Mouse (Mus musculus): ENCODE measurements at regions not wholly inside any gene's neighbourhood (a gene's known extent, or its start where the extent isn't known, plus 50 kb on each side); places are given as distances from the start of the nearest gene placed in this dataset.

DNA sequence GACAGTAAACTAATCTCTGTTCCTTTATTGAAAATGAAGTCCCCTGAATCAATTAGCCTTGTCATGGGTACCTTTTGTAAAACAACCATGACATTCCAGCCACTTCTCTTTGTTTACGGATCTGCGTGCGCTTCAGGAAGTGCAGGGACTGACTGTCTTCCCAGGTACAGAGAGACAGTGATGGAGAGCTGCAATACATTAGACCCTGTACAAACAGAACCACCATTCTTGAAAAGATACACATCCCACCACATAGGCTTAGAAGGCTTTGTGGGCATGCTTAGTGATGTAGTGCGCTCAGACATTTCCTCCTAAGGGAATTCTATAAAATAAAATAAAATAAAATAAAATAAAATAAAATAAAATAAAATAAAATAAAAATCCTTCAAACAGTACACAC is 148.8 kb upstream of the Hnrnpa3 start:
- DNase-seq: no peak

DNA sequence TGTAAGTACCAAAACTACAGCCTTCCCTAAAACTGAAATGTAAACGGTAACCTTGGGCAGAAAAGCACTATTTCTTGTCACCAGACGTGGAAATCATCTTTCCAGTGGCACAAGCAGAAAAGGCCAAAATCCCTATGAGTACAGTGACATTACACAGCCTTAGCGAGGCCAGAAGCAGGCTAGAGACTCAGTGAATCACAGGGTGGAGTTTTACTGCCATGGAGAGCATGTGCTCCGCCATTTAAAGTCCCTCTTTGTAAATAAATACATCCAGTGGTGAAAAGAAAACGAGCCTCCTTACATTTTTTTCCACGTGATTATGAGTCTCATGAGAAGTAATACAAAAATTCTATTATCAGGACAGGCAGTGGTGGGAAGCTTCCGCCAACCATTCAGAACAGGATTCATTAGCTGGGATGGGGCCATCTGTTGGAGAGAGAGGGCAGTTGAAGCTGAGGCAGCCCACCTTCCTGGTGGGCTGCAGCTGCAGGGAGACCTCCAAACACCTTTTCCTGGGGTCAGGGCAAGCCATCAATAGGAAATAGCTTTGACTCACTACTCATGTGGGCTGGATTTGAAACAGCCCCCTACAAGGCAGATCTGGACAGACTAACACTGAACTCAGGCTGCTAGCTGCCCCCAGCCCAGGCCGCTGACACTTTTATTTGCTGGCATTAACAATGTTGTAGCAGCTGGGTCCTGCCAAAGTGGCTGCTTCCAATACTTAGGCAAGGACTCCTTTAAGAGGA is 146.5 kb upstream of the Hnrnpa3 start:
- no peak for DNase-seq

DNA sequence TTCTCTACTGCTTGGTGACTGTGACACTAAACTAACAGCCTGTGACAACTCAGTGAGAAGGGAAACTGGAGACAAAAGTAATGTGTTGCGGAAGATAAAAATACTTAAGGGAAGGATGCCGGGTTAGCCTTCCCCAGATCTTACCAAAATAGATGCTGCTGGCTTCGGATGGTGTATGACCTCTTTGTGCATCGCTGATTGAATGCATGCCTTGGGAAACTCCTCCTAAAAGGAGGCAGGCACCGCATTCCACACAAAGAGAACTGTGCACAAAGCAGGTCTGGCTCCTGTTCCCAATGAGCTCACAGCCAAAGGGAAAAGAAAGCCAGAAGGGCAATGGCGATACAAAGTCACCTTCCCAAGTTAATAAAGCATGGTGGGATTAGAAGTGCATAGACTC is 144.9 kb upstream of the Hnrnpa3 start:
- DNase-seq: no peak

DNA sequence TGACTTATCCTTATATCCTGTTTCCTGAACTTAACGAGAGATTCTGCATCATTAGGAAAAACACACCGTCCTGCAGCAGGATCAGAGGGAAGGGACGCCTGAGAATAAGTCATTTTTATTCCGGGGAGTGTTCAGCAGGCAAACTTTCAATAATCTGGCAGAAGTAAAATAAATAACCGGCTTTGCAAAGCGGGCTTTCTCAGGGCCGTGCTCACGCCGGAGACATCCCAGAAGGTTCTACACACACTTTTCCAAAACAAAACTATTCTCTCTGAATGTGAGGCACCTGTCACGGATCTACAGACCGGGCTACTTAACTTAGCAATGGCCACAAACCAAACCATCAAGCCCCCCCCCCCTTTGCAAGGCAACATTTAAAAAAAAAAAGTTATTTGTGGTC is 142.8 kb upstream of the Hnrnpa3 start:
- DNase-seq: no peak

DNA sequence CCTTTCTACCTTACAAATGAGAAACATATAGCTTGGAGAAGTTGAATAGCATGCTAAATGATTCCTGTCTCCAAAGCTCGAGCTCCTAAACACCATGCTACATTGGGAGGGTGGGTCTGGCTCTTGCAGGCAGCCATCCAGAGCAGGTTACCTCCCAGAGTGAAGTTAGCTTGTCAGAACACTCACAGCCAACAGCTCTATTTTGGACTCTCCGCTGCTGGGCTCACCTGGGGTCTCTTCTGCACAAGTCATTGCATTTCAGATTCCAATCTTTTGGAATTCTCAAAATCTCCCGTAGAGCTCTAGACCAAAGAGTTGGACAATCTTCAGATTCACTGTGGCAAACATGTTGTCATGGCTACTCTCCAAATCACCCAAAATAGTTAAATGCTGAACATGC is 142.0 kb upstream of the Hnrnpa3 start:
- DNase-seq: no peak

DNA sequence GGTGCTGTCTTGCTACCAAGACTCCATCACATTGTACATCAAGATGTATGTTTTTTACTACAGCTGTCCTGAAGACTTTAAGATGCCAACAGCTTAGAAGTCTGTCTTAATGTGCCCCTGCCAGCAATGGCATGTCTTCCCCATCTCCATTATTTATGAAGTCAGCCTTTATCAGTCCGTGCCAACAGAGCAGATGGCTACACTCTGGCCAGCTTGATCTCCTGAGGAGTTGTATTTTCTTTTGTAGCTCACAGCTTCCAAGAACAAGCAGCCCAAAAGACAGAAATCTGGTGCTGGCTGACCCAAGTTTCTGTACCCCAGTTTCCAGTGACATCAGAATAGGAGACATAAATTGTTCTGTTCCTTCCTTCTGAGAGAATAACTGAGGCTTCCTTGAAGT is 140.5 kb upstream of the Hnrnpa3 start:
- DNase-seq: no peak

- DNase-seq: no peak
Observed at GRCm38 (mm10) chr2:75525562-75525961, 133.5 kb upstream of the Hnrnpa3 start.

DNA sequence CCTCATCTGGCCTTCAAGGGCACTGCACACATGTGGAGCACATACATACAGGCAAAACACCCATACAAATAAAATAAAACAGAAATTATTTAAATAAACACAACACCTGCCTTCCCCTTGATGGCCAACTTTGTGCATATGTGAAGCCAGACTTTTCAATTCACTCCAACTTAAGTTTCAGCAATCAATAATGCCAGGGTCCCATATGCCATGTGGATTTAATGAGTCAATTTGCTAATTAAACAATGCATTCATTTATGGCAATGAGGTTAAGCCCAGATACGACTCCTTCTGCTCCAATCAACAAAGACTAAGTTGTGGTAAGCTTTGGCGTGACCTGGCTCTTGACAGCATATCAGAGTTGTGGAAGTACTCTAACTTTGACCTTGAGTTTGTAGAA is 130.4 kb upstream of the Hnrnpa3 start:
- no peak for DNase-seq

DNA sequence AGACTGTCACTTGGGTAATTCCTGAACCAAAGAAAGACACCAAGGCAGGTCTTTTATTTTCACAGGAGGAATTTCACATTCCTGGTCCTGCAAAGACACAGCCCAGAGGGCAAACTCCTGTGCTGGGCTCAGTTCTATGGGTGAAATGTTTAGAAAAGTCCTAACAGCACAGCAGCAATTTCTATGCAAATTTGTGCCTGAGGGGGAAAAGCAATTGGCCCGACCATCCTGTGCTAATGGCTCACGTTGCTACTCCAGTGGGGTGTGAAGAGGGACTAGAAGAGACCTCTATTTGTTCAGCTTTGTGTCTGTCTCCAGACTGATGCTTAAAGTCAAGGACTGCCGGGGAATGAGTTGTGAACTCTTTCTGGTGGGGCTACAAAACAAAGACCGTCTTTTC is 120.9 kb upstream of the Hnrnpa3 start:
- DNase-seq: no peak

DNA sequence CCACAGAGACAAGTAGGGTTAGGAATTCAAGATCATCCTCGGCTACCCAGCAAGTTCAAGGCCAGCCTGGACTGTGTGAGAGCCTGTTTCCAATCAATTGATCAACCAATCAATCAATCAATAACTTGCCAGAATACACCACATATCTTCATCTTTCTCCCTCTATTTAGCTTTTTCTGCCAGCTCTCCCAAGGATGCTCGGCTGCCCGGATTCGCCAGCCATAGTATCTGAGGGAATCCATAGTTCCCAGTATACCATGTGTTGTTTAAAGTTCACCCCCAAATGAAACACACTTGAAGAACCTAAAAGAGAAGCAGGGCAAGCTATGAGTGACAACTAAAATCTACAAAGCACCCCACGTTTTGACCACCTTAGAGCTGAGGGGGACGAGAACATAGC is 119.3 kb upstream of the Hnrnpa3 start:
- no peak for DNase-seq

DNA sequence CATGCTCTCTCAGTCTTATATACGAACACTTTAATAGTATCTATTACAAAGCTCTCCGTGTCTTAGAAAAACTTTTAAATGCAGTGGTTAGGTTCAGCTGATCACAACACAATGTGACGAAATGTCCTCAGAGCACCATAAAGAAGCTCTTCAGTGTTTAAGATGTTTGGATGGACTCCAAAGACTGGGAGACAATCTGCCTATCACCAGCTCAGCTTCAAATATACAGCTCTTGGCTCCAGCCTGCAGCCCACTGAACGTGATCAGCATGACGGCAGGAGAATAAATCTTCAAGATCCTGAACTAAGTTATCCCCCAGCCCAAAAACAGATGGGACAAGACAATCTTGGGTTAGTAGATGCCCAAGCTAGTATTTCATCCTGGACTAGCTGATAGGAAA is 116.7 kb upstream of the Hnrnpa3 start:
- no peak for DNase-seq

DNA sequence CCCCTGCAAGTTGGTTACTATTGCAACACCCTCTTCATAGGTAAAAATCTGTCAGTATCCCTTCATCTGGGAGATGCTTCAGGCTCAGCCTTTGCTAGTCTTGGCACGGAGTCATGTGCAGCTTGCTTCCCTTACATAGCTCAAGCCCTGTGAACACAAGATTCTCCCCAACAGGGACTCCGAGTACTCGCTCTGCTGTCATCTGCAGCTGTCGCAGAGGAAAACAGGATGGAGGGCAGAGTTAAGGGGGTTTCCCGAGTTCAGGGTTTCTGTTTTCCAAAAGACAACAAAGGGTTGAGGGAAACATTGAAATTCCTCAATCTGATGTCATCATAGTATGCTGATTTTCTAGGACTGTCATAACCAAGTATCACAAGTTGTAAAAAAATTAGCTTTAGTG is 116.3 kb upstream of the Hnrnpa3 start:
- no peak for DNase-seq

- no peak for DNase-seq
Observed at GRCm38 (mm10) chr2:75545971-75546370, 113.1 kb upstream of the Hnrnpa3 start.

- no peak for DNase-seq
Observed at GRCm38 (mm10) chr2:75555676-75556075, 103.4 kb upstream of the Hnrnpa3 start.

- no peak for DNase-seq
Observed at GRCm38 (mm10) chr2:75556744-75557143, 102.3 kb upstream of the Hnrnpa3 start.

DNA sequence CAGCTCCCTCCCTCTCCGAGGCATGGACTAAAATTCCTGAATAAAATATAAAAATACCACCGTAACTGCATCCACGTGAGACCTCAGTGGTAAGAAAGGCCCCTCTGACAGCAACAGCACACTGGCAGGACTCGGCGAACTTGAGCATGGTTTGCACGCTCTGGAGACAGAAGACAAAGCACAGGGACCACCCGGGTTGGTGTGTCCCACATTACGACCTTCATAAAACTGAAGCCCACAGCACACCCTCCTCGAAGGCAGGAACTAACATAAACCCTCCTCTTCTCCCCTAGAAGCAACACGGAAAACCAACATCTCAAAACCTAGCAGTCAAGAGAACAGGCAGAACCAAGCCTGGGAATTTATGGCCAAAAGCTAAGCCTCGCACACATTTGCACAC is 101.7 kb upstream of the Hnrnpa3 start:
- no peak for DNase-seq

- no peak for DNase-seq
Observed at GRCm38 (mm10) chr2:75559920-75560319, 99.1 kb upstream of the Hnrnpa3 start.

DNA sequence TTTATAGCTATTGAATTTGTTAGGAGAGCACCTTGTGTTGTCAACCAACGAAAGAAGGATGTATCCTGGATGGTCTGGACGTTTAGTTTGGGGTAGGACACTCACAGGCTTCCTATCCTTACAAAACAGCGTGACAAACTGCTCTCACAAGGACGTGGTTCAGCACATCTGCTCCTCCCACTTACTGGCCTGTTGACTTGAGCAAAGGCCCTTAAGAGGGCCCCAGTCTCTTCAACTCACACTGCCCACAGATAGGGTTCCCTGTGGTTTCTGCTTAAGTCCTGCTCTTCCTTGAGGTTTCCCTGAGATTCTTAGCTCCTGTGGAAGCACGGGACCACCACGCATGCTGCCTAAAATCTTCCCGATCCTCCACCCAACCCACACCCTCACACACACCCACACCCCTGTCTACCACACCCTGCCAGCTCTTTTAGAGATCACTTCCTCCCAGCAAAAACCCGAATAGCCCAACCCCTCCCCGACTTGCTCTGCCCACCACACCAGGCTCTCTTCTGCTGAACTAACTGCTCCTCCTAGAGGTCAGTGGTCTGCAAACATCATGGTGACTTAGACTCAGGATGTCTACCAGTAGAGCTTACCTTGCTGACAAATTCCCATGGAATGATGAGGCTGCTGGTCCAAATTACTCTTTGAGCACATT is 95.7 kb upstream of the Hnrnpa3 start:
- DNase-seq: no peak

- no peak for DNase-seq
Observed at GRCm38 (mm10) chr2:75564809-75565208, 94.3 kb upstream of the Hnrnpa3 start.

DNA sequence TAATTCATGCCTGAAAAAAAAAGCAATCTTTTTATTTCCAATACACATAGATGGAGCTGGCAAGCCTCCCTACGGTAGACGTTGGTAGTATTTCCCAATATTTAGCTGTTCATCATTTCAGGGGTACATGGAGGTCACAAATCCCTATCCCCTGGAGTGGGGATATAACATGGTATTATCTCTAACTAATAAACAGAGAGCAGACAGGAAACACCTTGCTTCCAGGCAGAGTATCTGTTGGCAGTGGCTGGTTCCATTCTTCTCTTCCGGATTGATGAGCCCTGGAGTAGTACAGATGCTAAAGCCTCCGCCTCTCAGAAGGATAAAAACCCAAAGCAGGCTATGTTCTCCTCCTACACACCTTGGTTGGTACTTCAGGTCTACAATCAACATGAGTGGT is 91.9 kb upstream of the Hnrnpa3 start:
- DNase-seq: no peak

- DNase-seq: no peak
Observed at GRCm38 (mm10) chr2:75569756-75570155, 89.3 kb upstream of the Hnrnpa3 start.

- DNase-seq: no peak
Observed at GRCm38 (mm10) chr2:75570246-75570645, 88.8 kb upstream of the Hnrnpa3 start.

- DNase-seq: peak; percentile 54
Observed at GRCm38 (mm10) chr2:75584975-75585374, 74.1 kb upstream of the Hnrnpa3 start.

DNA sequence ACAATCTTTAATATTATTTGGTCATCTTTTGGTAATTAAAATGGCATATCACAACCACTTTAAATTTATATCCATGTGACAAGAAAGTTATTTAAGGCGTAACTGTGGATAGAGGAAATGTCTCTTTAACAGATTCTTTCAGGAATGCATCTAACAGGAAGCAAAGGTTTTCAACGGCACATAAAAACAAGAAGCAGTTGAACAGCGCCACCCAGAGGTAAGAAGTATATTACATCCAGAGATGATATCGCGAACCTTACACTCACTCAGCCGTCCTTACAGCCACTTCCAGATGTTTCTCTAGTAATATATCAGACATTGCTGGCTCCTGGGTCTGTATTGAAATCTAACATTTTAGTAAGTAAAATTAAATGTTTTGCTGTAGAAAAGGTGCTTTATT is 70.5 kb upstream of the Hnrnpa3 start:
- DNase-seq: peak; percentile 51
